Mouse (Mus musculus): ENCODE results near the gene Hivep3. TPM values are rescaled to one million over a fixed set of nuclear protein-coding genes. Genes with fewer than 3 reads are reported as not detected.

The Hivep3 gene
- total RNA-seq, 2 experiments from 2014 or later = 47.2 to 47.5 TPM

- peak; percentile 30 to 64 for DNase-seq (ENCODE audit: low spot score in 2 of 2)
Observed at GRCm38 (mm10) chr4:120074061-120074460, 340.5 kb downstream of the Hivep3 start.

GRCm38 (mm10) chr4:120077322-120077721 is 343.7 kb downstream of the Hivep3 start:
- DNase-seq (ENCODE audit: low spot score in 2 of 2) = no peak

- no peak for DNase-seq (ENCODE audit: low spot score in 2 of 2)
Observed at GRCm38 (mm10) chr4:120082527-120082926, 348.9 kb downstream of the Hivep3 start.

GRCm38 (mm10) chr4:120083700-120084099 is 350.1 kb downstream of the Hivep3 start:
- no peak for DNase-seq (ENCODE audit: low spot score in 2 of 2)

- DNase-seq (ENCODE audit: low spot score in 2 of 2) = no peak
Observed at GRCm38 (mm10) chr4:120089536-120089935, 356.0 kb downstream of the Hivep3 start.

- DNase-seq (ENCODE audit: low spot score in 2 of 2) = no peak
Observed at GRCm38 (mm10) chr4:120091997-120092783, 358.6 kb downstream of the Hivep3 start.

GRCm38 (mm10) chr4:120096935-120097334 is 363.4 kb downstream of the Hivep3 start:
- no peak for DNase-seq (ENCODE audit: low spot score in 2 of 2)

GRCm38 (mm10) chr4:120101186-120101585 is 367.6 kb downstream of the Hivep3 start:
- DNase-seq (ENCODE audit: low spot score in 2 of 2) = no peak

- DNase-seq (ENCODE audit: low spot score in 2 of 2) = peak in 1 of 2 experiments; percentile 78
Observed at GRCm38 (mm10) chr4:120104599-120104998, 371.0 kb downstream of the Hivep3 start.

- DNase-seq (ENCODE audit: low spot score in 2 of 2) = no peak
Observed at GRCm38 (mm10) chr4:120106362-120106761, 372.8 kb downstream of the Hivep3 start.

- DNase-seq (ENCODE audit: low spot score in 2 of 2) = no peak
Observed at GRCm38 (mm10) chr4:120107787-120108186, 374.2 kb downstream of the Hivep3 start.

GRCm38 (mm10) chr4:120115516-120115915 is 381.9 kb downstream of the Hivep3 start:
- no peak for DNase-seq (ENCODE audit: low spot score in 2 of 2)

GRCm38 (mm10) chr4:120116312-120116711 is 382.7 kb downstream of the Hivep3 start:
- DNase-seq (ENCODE audit: low spot score in 2 of 2) = no peak

GRCm38 (mm10) chr4:120120276-120120675 is 386.7 kb downstream of the Hivep3 start:
- peak in 1 of 2 experiments; percentile 64 for DNase-seq (ENCODE audit: low spot score in 2 of 2)

- no peak for DNase-seq (ENCODE audit: low spot score in 2 of 2)
Observed at GRCm38 (mm10) chr4:120124656-120125055, 391.1 kb downstream of the Hivep3 start.

GRCm38 (mm10) chr4:120126047-120126446 is 392.5 kb downstream of the Hivep3 start:
- DNase-seq (ENCODE audit: low spot score in 2 of 2) = peak in 1 of 2 experiments; percentile 46

- DNase-seq (ENCODE audit: low spot score in 2 of 2) = no peak
Observed at GRCm38 (mm10) chr4:120127333-120127732, 393.7 kb downstream of the Hivep3 start.

GRCm38 (mm10) chr4:120128033-120128432 is 394.4 kb downstream of the Hivep3 start:
- DNase-seq (ENCODE audit: low spot score in 2 of 2) = no peak

- peak in 1 of 2 experiments; percentile 75 for DNase-seq (ENCODE audit: low spot score in 2 of 2)
Observed at GRCm38 (mm10) chr4:120129233-120129885, 395.8 kb downstream of the Hivep3 start.

GRCm38 (mm10) chr4:120130926-120131325 is 397.3 kb downstream of the Hivep3 start:
- DNase-seq (ENCODE audit: low spot score in 2 of 2) = no peak

GRCm38 (mm10) chr4:120131441-120132220 is 398.0 kb downstream of the Hivep3 start:
- DNase-seq (ENCODE audit: low spot score in 2 of 2) = no peak

- no peak for DNase-seq (ENCODE audit: low spot score in 2 of 2)
Observed at GRCm38 (mm10) chr4:120134223-120134622, 400.6 kb downstream of the Hivep3 start.

Measured in layer of hippocampus, adult 18-20 months (tissue).